Mouse (Mus musculus): ENCODE data around the gene Caln1.
"Not testable (repeated sequence)": the region's sequence is repeated elsewhere in the genome, so short reads cannot be mapped to it uniquely, and the experiment has no call there.

Gene Caln1

DNA sequence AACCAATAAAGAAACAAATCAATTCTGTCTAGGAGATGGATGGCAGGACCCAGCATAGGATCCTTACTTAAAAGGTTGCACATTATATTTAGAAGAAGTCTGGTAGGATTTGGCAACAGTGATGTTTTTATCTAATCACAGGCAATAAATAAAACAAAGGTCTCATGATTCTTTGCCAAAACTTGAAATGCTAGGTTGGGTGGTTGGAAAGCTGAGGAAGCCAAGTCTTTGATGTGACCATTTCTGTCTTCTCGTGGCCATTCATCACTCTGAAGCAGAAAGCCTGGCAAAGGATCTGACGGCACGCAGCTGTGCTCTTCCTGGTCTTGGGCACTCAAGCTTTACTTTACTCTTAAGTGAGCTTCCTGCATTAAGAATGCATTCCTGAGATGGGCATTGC, 193.9 kb downstream of the Caln1 start:
- DNase-seq, result no peak

DNA sequence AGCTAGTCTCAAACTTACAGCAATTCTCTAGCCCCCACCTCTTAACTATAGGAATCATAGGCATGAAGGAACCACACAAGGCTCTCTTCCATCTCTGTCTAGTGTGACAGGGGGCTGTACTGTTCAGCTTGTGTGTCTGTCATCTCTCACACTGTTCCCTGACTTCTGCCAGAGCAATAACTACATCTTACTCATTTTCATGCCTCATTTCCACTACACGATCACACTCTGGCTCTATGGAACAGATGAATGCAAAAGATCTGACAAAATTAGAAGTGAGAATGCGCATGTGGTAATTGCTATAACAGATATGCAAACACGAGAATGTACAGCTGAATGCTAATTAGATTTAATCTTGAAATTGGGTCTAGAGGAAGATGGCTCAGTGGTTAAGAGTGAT, 196.7 kb downstream of the Caln1 start:
- DNase-seq, result no peak

DNA sequence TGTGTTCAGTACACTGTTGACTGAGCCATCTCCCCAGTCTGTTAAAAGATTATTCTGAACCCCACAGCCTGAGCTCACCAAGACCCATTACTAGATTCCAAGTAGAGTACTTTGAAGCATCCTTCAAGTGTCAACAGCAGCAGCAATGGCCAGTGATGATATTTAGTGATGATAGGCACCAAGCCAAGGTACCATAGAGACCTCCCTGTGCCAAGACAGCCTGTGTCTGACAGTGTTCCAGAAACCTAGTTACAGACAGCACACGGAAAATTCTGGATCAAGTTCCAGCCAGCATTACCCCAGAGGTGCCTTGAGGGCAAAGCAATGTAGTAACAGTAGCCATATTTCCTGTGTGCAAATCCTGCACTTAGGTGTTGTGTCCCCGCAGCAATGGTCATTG, 208.3 kb downstream of the Caln1 start:
- DNase-seq, result no peak

DNA sequence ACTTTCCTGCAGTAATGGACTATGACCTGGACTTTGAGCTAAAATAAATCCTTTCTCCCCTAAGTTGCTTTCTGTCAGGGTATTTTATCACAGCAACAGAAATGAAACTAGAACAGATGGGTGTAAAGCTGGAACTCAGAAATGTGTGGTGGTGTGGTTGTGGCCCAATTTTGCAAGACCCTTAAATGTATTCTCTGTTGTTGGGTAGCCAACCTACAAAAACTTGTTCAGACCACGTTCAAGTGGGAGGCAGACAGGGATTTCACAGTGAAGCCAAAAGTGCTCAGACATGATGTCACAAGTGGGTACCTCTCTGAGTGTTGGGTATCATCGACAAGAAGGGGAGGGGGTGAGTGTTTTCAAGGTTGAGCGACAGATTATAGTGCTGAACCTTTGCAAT, 214.8 kb downstream of the Caln1 start:
- no peak for DNase-seq

DNA sequence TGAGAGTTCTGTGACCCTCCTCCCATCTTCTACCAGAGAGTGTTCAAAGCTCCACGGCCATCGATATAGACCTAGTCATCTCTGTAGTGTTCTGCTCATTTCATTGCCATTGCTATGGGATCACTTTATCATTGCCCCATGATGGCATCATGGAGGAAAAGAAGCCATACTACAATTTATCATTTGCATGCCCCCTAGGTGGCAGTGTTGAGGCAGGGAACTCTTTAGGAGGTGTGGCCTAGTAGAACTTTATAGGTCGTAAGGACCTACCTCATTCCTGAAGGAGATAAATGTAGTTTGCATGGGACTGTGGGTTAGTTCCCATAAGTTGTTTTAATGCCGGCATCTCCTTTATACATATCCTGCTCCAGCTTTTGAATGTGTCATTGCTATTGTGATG, 217.0 kb downstream of the Caln1 start:
- DNase-seq, result no peak

DNA sequence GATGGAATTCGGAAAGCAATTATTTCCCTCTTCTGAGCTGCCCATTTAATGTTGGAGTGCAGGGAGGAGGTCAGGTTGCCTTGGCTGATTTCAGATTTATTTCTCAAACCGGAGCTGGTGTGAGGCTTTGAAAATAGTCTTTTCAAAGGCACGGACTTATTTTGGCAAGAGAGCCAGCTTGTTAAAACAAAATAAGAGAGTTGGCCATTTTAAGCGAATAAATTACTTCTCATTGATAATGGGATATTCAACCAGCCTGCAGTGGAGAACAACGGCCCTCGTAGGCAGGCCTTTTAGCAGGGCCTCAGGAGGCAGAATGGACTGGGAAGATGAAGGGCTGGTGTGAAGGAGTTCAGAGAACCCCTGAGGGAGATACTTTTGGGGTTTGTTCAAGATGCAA, 227.3 kb downstream of the Caln1 start:
- DNase-seq, result no peak

DNA sequence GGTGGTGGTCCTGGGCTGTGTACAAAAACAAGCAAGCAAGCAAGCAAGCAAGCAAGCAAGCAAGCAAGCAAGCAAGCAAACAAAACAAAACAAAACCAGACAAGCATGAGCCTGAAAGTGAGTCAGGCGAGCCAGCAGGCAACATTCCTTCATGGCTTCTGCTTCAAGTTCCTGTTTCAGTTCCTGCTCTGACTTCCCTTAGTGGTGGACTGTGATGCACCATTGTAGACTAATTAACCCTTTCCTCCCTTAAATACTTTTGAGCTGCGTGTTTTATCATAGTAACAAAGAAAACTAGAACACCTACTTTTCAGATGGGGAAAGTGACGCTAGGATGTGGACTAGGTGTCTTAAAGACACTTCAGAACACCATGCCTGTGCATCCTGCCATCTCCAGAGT, 244.4 kb downstream of the Caln1 start:
- DNase-seq, result no peak

DNA sequence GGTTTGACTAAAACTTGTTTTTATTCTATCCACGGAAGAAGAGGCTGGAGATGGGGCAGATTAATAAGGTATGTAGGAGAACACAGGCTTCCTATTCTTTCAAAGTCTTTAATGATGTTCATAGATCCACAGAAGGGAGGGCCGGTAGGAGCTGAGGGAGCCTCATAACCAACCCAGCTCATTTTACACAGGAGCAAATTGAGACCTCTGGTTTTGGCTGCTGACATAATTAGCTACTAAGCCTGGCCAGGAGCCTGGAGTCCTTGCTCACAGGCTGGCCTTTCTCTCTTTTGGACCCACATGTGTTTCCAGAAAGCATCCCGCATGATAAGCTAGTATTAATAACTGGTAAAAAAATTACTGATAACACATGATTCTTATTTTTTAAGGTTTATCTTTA, 245.0 kb downstream of the Caln1 start:
- no peak for DNase-seq

DNA sequence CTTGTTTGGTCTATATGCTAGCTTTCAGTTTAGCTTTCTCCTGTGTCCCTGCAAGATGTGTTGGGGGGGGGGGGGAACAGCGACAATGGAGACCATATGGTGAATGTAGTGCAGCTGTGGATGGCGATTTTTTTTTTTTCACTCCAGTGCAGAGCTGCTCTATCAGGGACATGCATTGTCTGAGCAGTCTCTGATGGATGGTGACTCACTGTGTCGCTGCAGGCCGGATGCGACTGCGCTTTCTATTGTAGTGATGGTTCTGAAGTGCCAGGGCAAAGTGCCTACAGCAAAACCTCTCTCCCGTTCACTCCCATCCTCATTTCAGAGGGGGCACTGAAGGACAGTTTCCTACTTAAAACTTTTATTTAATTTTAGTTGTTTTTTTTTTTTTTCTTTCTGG, 250.8 kb downstream of the Caln1 start:
- DNase-seq, result no peak

DNA sequence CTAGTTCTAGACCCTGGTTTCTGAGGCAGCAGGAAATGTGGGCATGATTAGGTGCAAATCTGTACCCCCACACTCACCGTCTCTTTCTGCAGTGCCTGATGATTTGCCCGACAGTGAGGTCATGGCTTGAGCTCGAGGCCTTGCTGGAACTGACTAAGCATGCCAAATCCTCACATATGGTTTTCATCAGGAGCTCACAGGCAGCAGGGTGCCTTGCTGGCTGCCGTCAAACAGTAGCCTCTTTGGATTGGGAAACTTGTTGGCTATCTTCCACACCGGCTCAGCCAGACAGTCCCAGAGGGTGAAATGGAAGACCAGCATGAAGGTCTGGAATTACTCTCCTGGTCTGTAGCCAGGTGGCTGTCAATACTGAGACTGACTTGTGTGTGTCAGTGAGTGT, 254.0 kb downstream of the Caln1 start:
- DNase-seq, result peak; percentile 15 to 17

DNA sequence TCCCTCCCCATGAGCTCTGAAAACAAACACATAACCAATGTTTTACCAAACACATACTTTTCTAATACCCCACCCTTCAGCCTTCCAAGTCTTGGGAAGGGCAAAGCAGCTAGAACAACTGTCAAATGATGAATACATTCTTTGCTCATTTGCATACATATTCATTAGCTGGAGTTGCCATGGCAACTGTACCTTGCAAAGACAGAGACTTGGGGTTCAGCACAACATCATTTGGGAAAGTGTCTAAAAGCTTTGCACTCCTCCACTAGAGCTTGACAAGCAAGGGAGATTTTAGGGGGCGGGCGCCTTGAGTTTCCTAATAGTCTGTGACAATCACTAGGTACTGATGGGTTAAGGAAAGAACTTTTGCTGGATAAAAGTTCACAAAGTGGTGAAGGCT, 258.5 kb downstream of the Caln1 start:
- DNase-seq, result no peak

DNA sequence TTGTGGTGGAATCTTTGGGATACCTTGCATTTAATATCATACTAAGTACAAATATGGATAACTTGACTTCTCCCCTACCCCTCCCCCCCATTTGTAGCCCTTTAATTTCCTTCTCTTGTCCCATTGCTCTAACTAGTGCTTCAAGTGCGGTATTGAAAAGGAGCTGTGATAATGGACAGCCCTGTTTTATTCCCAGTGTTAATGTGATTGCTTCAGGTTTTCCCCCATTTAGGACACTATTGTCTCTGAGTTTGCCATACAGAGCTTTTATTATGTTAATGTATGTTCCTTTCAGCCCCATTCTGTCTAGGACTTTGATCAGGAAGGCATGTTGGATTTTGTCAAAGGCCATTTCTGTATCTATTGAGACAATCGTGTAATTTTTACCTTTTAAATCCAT, 266.1 kb downstream of the Caln1 start:
- DNase-seq, result no peak

DNA sequence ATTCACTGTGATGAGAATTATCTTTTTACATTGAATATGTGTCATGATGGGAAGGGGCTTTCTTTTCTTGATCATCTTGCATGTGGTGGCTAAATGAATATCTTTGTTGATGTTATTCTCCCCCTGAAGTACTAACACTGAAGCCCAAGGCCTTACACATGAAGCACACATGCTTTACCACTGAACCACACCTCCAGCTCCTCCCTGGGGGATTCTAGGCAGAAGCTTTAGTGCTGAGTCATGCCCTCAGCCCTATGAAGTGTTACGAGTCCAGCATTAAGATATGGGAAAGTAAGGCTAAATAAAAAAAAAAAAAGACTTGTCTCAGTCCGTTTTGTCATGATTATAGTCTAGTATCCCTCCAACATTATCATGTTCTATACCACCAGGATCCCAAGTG, 272.6 kb downstream of the Caln1 start:
- DNase-seq, result no peak

DNA sequence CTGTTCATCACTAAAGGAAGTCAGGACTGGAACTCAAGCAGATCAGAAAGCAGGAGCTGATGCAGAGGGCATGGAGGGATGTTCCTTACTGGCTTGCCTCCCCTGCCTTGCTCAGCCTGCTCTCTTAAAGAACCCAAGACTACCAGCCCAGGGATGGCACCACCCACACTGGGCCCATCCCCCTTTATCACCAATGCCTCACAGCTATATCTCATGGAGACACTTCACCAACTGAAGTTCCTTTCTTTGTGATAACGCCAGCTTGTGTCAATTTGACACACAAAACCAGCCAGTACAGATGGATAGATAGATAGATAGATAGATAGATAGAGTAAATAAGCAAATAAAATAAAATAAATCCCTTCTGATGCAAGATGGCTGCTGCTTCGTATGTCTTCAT, 276.9 kb downstream of the Caln1 start:
- not testable (repeated sequence) for DNase-seq

DNA sequence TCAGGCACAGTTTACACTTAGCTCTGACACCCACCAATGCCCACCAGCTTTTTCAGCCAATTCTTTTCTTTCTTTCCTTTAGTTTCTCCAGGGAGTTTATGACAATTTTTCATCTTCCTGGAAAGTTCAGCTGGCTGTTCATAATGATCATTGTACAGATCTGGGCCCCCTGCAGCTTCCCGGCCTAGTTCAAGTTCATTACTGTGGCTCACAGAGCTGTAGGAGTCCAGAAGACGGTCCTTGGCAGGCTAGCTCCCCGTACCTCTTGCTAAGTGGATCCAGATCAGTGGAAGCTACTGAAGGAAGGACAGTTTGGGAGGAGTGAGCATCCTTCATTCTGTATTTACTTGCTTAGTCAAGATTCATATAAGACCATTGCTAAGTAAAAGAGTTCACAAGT, 288.9 kb downstream of the Caln1 start:
- no peak for DNase-seq

DNA sequence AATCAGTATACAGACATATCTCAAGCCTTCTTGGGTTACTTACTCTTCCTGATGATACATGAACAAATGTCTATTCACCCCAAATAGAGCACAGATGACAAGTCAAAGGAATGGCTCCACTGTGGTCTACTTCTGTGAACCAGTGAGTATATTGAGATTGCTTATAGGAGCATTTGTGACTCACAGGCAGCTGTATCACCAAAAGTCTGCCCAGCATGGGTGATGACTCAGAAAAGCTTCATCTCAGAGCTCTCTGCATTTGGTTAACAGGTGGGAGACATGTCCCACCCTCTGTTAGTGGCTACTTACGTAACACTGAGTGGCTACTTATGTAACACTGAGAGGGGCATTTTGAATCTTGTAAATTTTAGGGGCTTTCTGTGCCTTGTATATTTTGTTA, 296.8 kb downstream of the Caln1 start:
- DNase-seq, result no peak

DNA sequence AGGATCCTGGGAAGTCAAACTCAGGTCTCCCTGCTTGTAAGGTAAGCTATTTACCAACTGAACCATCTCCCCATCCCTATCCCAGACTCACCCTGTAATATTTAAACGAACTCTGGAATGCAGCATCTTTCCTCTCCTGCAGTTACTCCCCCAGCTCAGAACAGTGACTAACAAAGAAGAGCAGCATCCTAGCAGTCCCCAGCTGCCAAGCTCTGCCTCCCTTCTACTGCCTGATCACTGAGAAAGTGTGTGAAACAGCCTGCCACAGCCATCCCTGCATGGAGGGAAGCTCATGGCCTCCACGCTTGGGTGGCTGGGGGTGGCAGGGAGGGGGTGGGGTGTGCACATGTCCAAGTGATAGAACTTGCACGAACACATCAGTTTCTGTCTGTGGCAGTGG, 303.3 kb downstream of the Caln1 start:
- DNase-seq, result no peak

DNA sequence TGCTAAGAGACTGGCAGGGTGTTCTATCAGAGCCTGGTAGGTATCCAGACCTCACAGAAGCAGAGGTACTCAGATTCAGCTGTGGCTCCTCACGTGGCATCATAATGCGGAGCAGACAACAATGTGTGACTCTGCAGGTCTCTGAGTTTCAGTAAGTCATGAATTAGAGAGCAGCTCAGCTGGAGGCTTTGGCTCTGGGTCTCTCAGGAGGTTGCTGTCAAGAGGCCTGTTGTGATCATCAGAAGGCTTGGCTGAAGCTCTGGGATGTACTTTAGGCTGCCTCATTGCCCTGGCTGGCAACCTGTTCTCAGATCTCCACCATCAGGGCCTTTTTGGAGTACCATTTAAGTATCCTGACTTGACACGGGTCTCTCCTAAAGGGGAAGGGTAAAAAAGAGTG, 303.8 kb downstream of the Caln1 start:
- DNase-seq, result no peak

DNA sequence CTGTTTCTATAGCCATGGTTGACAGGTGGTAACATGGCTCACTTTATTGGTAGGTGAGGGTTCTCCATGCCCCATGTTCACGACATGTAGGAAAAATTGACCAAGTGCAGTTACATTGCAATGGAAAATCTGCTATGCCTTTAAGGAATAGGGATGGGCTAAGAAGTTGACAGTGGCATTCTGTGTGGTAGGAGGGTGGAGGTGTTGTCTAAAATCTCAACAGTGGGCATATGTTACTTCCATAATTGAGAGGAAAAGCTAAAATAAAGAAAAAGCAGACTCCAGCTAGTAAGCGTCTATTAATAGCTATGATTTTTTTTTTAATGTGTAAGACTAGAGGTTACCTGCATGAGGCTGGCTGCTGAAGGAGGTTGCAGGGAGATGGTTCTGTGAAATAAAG, 308.6 kb downstream of the Caln1 start:
- DNase-seq, result no peak

DNA sequence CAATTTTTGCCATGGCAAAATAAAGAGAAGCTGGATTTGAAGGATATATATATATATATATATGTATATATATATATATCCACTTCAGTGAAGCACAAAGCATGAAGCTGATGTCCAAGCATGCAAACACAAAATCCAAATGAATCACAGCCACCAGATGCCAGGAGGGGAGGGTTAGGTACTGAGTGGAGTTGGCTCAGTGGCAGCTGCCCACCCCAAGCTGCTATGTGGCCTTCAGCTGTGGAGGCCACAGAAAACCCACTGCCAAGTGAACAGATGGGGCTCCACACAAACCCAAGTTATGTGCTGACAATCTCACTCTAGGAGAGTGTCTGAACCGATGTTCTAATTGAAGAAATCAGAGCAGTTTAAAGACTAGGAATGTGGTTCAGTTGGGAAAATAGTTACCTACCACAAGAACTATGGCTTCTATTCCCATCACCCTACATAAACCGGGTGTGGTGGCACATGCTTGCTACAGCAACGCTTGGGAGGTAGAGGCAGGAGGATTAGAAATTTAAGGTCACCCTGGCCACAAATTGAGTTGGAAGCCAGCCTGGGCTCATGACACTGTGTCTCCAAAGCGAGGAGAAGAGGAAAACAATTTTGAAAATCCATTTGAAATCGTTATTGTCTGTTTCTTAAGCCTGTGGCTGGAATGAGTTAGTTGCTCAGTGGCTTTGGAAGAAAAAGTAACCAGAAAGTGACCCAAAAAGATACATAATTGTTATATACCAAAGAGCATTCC, 316.8 kb downstream of the Caln1 start:
- no peak for DNase-seq

DNA sequence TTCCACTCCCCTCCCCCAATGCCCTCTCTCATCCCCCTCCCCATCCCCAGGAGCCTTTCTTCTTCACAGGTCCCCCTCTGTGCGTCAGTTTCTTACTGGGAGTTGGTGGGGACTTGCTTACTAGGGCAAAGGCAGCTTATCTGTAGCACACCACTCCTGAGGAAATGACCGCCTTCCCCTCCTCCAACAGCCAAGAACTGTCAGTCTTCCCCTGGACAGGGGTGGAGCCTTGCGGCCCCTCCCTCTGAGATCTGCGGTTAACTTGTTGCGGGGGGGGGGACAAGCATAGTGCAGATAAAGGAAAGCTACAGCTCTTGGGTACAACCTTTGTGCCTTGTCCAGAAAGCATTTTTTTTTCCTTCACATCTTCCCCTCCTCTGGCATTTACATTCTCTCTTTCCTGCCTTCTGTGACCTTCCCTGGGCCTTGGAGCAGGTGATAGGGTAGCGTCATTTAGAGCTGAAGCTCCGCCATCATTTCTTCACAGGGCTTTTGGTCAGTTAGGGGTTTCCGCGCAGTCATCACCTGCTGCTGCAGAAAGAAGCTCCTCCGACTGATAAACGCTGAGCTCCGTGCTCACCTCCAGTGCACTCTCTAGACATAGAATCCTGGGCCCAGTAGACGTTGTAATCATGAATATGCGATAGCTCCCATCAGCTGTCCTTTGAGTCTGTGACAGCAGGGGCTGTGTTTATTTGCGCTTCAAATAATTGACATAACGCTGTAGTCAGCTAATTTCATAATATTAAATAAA, 319.3 kb downstream of the Caln1 start:
- DNase-seq, result no peak

DNA sequence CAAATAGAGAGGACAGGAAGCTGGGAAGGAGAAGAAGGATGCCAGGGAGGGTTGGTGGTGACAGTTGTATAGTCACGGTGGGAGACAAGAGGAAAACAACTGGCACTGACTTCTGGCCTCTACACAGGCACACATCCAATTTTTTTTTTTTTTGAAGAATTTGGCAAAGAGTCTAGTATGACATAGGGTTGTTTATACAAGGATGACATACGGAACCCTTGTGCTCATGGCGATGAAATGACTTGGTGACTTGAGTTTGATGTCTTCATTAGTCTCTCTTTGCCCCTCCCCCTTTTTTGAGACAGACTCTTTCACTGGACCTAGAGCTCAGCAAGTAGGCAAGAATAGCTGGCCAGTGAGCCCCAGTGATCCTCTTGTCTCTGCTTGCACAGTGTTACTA, 322.1 kb downstream of the Caln1 start:
- no peak for DNase-seq

DNA sequence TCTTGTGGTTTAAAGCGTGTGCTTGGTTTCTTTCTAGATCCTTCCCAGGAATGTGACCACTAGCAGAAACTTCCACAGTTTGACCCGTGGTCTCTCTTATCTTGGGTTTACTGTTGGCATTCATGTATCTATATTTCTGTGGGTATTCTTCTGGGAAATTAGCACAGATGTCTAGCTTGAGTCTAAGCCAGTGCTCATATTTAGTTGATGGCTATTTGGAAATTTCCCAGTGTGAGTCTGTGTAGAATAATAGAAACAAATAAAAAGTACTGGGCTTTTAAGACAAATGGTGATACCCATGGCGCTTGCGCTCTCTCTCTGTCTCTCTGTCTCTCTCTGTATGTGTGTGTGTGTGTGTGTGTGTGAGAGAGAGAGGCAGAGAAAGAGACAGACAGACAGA, 330.2 kb downstream of the Caln1 start:
- no peak for DNase-seq

DNA sequence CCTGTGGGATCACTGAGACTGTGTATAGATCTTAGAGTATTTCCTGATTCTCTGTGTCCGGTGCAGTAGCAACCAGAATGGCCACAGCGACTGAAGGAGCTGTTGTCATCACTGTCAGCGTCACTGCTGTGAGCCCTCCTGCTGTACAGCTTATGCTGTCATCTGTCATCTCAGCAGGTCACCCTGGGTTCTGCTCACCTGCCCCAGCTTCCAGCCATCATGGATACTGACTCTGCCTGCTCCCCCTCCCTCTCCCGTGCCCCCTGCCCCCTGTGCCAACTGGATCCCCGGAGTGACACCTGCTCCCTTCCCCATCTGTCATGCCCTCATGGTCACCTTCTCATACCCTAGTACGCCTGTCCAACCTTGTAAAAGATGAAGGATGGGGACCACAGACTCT, 332.5 kb downstream of the Caln1 start:
- no peak for DNase-seq

DNA sequence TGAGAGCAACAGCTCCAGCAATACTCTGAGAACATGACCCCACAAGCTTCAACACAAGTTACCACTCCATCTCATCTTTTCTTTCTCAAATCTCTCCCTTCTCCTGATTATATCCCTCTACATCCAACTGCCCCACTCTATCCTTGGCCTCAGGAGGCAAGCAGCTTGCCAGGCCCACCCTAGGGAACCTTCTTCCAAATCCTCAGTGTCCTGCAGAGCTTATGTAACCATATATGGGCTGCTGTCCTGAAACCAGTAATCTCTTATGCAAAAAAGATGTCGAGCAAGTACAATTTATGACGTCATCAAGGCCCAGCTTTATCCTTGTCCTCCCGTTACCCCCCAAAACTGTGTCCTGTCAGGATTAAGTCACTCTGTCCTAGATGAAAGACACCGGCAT, 333.1 kb downstream of the Caln1 start:
- DNase-seq, result no peak
